Mouse (Mus musculus): ENCODE results near the gene Hs3st5.

The Hs3st5 gene

GRCm38 (mm10) chr10:36795311-36795710 is 288.7 kb downstream of the Hs3st5 start:
- no peak for DNase-seq (ENCODE audit: low read depth in 1 of 2, low spot score in 2 of 2)

DNA sequence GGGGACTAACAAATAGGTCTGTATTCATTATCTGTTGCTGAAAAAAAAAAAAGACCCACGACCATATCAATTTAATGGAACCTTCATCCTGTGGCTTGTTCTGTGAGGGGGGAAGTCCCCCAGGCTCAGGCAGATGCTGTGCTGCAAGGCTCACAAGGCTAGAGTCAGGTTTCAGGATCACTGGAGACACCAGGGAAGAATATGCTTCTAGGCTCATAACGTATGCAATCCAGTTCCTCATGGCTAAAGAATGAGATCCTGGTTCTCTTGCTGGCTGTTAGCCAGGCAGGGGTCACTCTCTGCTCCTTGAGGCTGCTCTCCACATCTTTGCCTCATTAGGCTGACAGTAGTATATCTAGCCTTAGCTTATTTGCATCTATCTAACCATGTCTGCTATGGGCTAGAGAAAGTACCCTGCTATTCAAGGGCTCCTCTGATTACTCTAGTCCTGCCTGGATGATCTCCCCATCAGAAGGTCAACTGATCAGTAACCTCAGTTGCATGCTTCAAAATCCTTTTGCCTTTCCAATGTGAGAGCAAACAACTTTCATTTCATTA is 294.4 kb downstream of the Hs3st5 start:
- no peak for DNase-seq (ENCODE audit: low read depth in 1 of 2, low spot score in 2 of 2)

GRCm38 (mm10) chr10:36803705-36804104 is 297.1 kb downstream of the Hs3st5 start:
- no peak for DNase-seq (ENCODE audit: low read depth in 1 of 2, low spot score in 2 of 2)

DNA sequence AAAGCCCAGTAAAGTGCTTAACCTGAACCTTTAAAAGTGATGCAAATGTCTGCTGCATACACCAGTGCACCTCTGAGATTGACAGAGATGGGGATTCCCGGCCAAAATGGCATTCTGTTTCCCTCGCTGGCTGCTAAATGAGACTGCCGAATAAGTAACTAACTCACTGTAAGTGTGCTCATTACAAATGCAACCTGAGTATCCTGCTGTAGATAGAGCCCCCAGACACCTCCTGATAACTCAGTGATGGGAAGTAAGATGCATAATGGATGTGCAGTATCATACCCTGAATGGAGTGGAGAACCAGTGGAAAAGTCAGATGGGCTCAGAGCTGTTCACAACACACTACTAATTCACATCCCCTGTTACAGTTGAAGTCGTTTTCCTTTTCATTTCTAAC is 298.7 kb downstream of the Hs3st5 start:
- DNase-seq (ENCODE audit: low read depth in 1 of 2, low spot score in 2 of 2) = no peak

- no peak for DNase-seq (ENCODE audit: low read depth in 1 of 2, low spot score in 2 of 2)
Measured at GRCm38 (mm10) chr10:36805788-36806187, 299.2 kb downstream of the Hs3st5 start.

- DNase-seq (ENCODE audit: low read depth in 1 of 2, low spot score in 2 of 2) = no peak
Measured at GRCm38 (mm10) chr10:36807007-36807406, 300.4 kb downstream of the Hs3st5 start.

DNA sequence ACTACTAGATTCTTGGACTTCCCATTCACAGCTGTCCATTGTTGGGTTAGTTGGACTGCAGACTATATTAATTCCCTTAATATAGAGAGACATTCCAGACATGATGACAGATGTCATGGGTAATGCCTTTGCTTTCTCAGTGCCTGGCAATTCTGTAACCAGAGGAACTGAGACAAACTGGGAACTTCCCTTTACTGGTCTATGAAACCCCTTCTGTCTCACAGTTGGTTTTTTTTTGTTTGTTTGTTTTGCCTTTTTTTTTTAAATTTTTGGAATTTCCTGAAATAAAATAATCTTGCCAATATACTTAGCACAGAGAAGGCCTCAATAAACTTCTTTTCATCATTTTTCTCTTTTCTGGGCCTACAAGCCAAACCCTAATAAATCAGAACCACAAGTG is 312.3 kb downstream of the Hs3st5 start:
- DNase-seq (ENCODE audit: low read depth in 1 of 2, low spot score in 2 of 2) = no peak

DNA sequence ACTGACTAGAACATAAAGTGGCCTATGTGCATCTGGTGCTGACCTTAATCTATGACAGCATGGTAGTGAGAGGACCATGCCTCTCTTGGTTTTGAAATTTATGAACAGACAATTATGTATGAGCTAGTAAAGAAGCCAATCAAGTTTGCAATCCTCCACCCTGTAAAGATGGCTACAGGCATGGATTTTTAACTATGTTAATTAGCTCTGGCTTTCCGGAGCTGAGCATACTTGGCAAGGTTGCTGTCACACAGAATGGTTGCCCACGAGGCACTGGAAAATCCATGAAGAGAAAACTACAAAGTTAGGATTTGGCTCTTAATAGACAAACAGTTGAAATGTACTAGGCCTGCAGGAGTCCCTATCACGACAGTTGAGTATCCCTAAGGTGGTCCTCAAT is 322.5 kb downstream of the Hs3st5 start:
- no peak for DNase-seq (ENCODE audit: low read depth in 1 of 2, low spot score in 2 of 2)

GRCm38 (mm10) chr10:36832204-36832603 is 325.6 kb downstream of the Hs3st5 start:
- no peak for DNase-seq (ENCODE audit: low read depth in 1 of 2, low spot score in 2 of 2)

- DNase-seq (ENCODE audit: low read depth in 1 of 2, low spot score in 2 of 2) = no peak
Measured at GRCm38 (mm10) chr10:36834224-36834623, 327.6 kb downstream of the Hs3st5 start.

GRCm38 (mm10) chr10:36835836-36836516 is 329.4 kb downstream of the Hs3st5 start:
- no peak for DNase-seq (ENCODE audit: low read depth in 1 of 2, low spot score in 2 of 2)

GRCm38 (mm10) chr10:36850231-36850630 is 343.6 kb downstream of the Hs3st5 start:
- no peak for DNase-seq (ENCODE audit: low read depth in 1 of 2, low spot score in 2 of 2)

DNA sequence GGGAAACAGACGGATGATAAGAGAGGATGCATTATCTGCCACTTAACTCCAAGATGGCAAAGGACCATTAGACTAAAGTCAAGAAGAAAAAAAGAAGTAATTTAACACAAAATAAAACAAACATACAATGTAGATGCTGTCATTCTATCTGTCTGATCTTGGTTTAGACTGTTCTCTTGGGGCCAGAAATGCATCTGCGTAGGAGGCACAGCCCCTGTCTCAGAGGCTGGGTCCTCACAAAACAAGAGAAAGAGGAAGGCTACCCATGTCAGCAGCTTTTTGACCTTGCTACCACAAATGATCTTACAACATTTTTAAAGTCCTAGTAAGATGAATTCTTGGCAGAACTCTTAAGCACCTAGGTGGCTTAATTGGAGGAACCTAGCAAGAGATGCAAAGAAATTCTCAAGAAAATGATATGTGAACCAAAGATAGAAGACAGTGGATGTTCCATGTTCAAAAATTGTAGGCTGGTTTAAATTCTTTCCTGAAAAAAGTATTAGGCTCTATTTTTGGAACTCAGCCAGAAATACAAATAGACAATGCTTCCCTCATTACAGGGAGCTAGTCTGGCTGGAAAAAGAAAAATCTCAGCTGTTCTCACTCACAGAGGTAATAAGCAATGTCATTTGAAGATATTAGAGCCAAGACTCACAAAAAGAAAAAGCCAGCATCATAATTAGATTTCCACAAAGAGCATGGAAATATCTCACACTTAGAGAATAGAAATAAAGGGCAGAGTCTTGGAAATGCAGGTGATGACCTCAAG is 355.7 kb downstream of the Hs3st5 start:
- no peak for DNase-seq (ENCODE audit: low read depth in 1 of 2, low spot score in 2 of 2)
